Mouse (Mus musculus) right cerebral cortex, postnatal 36 days (tissue): ENCODE measurements around the gene 4930469K13Rik.
"Not testable (repeated sequence)": the region's sequence is repeated elsewhere in the genome, so short reads cannot be mapped to it uniquely, and the experiment has no call there.

ENCODE experiments used
- DNase-seq, 2 experiments: peaks; one replicate each; pipeline ENCODE4 v3.0.0; 2022; ENCODE audit warnings: low spot score in 2 of 2, mixed read lengths in 1 of 2

Gene 4930469K13Rik

DNA sequence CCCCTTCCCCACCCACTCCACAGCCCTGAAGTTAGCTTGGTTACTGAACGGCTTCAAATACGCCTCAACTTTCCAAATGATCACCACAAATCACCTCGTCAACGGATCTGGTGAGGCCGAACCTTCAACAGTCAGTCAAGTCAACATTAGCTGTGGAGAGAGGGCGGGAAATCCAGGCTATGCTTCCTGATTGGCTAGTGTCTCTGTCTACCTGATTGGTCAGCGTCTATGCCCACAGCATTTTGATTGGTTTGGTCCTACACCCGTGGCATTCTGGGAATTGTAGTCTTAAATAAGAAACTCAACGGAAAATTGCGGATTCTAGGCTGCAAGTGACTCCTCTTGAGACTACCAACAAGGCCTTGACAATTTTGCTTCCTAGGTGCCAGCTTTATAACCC lies at the start of gene 4930469K13Rik:
Gene 4930469K13Rik (minus strand): TSS at position 133 of the 400 bp plus-strand sequence.
- DNase-seq = no peak

DNA sequence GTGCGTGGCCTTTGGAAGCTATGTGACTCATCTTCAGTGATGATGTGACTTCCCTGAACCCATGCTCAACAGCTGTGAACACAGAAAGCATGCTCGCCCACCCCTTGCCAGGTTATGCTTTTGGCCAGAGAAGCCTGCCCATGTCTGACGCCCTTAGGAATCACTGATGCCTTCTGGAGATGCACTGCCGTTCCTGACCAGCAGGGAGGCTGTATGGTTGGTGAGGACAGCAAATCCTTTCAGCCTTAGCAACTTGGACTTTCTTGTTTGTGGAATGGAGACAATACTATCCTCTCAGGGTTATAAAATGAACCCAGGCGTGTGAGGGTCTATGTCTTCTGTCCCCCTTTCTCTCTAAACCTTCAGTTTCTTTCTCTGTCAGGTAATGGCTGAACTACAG lies 48.6 kb upstream of the 4930469K13Rik start:
- DNase-seq = no peak

DNA sequence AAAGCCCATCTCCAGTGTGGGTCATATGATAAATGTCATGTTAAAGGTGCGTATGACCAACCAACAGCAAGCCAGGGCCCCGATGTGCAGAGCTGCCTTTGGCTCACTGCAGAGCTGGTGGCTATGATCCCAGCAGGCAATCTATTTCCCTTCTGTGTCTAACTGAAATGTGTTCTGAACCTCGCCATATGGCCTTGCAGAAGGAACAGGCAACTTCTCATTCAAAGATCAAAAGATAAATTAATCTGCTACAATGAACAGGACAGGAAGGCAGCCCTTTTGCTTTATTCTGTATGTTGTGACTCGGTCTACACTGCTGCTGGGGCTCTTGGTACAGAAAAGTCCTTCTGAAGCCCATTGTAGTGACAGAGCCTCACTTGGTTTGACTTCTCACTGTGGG lies 46.1 kb upstream of the 4930469K13Rik start:
- DNase-seq = no peak

GRCm38 (mm10) chr11:34143984-34144383 lies 45.6 kb upstream of the 4930469K13Rik start:
- DNase-seq = no peak

GRCm38 (mm10) chr11:34139296-34139695 lies 40.9 kb upstream of the 4930469K13Rik start:
- DNase-seq = no peak

- DNase-seq = no peak
These were observed 30.1 kb upstream of the 4930469K13Rik start for GRCm38 (mm10) chr11:34128412-34128811.

- not testable (repeated sequence) for DNase-seq
These were observed 27.4 kb upstream of the 4930469K13Rik start for GRCm38 (mm10) chr11:34125727-34126126.

DNA sequence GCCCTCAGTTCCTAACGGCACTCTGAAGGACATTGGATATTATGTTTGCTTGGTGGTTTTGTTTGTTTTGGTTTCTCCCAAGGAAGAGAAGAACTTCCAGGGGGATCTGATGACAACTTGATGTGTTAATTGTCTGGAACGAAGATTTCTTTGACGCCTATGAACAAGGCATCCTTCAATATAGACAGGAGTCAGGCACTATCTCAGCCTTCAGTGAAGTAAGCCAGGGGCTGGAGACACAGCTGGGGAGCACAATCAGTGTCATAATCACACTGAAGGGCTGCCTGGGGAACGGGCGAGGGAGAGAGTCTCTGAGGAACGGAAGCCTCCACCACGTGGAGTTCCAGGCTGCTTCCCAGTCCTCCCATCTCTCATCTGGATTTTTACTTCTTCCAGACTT lies 26.5 kb upstream of the 4930469K13Rik start:
- DNase-seq = no peak

DNA sequence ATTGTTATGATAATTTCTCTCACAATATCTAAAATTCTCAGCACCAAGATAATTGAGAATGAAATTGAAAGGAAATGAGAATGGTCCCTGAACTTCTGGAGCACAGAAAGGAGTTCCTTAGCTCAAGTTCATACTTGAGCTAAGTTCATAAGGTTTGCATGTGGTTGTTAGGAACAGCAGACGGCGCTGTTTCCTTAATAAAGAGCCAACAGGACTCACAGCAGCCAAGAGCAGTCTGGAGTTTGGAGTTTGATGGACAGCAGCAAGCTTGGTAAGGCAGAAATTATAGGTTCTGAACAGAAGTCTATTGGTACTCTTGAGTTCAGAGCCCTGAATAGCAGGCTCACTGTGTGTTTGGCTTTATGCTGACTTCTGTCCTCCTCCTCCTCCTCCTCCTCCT lies 24.8 kb upstream of the 4930469K13Rik start:
- DNase-seq = peak in 1 of 2 experiments; percentile 7

- no peak for DNase-seq
These were observed 20.0 kb upstream of the 4930469K13Rik start for GRCm38 (mm10) chr11:34118319-34118718.

DNA sequence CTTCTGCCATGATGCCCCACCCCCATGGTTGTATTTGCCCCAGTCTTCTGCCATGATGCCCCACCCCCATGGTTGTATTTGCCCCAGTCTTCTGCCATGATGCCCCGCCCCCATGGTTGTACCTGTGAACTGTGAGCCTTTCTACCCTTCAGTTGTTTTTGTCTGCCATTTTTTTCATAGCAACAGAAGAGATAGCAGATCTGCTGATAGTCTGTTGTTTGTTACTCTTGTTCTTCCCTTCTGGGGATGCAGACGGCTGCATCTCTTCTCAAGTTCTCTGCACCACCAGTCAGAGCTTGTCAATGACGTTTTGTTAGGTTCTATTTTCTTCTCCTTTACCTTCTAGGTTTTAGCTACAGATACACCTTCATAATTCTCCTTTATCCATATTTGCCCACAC lies 19.2 kb upstream of the 4930469K13Rik start:
- no peak for DNase-seq

- DNase-seq = no peak
These were observed 18.3 kb upstream of the 4930469K13Rik start for GRCm38 (mm10) chr11:34116572-34117135.

DNA sequence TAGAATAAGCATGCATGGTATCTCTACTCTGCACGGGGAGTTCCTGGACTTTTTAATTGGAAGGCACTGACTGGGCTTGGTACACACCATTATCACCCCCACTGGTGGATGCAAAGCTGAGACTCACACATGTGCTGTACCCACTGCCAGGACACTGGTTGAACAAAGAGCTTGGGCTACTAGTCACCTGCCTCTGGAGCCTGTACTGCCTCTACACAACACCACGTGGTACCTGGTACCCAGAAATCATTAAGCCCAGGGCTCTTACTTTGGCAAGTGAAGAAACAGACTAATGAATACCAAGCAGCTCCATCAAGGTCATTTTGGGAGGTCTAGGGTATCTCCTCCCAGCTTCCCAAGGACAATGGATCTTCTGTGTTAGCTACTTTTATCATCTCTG lies 15.4 kb upstream of the 4930469K13Rik start:
- no peak for DNase-seq

DNA sequence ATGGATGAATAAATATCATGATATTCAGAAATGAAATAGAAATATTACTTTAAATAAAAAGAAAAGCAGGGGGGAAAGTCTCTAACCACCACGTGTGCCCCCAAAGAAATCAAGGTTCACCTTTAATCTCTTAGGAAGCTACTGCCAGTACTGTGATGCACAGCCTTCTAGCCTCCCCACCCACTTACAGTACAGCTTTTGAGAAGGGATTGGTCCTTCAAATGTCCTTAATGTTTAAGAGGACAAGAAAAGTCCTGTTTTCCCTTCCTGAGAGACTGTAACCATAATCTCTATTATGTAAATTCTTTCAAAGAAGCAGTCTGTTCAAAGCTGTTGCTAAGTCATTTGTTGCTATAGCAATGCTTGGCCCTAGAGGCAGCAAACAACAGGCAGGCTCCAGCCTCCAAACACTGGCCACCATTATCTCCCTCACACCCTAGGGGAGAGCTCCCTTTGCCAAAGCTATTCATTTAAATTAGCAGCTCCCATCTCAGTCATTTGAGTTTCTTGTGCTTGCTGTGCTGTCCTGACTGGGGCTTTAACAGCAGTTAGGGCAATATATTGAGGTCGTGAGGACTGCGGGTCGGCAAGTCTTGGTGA lies 14.5 kb upstream of the 4930469K13Rik start:
- DNase-seq = peak; percentile 13 to 16

DNA sequence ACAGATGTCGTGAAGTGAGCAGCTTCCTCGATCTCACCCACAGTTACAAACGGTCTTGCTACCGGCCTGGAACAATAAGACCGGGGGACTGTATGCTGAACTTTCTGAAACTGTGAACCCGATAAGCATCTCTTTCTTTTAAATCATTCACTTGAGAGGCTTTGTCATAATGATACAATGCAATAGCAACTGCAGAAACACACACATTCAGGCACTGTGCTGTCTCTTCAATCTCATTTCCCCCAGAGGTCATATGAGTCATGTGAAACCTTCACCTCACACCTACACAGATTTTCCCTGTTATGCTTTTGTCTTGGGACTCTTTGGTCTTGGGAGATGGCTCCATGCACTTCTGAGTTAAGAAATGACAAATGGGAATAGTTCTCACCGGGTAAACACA lies 13.6 kb upstream of the 4930469K13Rik start:
- no peak for DNase-seq

DNA sequence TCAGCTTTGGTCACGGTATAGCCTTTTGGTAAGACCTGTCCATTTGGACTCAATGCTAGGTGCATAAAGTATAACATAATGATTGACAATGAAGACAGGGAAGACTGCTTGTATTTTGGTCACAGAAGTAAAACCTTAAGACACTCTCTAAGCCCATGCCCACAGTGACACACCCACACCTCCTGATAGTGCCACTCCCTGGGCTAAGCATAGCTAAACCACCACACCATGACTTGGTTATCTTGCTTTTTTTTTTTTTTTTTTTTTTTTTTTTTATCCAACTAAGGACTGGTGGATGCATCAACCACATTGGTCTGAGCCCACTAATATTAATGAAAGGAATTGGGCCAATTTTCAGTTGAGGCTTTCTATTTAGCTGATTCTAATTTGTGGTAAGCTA lies 10.9 kb upstream of the 4930469K13Rik start:
- DNase-seq = no peak

DNA sequence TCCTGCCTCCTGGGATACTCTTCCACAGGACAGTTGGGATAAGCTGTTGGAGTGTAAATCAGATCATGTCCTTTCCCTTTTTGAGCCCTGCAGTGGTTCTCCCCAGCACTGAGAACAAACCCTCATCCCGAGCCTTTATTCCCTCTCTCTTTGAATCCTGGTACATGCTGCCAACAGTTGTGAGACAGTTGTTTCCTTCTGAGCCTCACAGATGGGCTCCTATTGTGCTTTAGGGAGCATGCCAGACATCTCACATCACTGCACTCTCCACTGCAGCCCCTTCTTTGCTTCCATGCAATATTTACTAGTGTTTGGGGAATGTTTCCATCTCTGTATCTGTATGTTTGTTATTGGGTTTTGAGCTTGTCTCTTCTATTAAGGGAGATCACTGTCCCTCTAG lies 6.6 kb upstream of the 4930469K13Rik start:
- no peak for DNase-seq

DNA sequence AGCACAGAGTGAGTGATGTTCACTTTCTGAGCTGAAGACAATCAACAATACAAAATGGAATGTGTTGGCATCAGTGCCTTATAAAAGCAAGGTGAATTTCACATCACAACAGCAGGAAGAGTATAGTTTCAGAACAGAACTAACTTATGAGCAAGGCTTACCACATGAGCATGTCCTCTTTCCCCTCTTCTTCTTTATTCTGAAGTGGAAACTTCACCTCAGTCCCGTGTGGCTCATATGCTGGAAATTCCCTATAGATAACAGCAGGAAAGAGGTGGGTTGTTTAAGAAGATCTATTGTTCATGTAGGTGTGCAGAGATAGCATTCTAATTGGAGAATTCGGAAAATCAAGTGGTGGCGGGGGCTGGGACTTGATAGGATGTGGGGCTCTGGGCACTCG lies 3.5 kb upstream of the 4930469K13Rik start:
- DNase-seq = no peak

DNA sequence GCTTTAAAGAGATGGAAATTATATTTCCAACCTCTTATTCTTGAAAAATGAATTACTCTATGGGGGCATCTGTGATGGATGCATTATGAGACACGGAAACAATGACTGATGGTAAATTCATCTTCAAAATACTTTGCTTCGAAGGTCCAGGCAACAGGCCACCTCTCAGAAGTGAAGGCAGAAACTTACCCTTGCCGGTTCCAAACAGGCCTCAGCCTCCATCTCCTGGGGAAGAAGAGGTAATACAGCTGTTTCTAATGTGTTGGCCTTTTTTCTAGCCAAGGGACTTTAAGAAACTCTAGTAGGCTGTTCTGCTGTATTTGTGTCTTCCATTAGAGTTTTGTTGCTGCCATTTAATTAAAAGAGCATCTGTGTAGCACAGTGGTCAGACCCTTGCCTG lies 11.3 kb downstream of the 4930469K13Rik start:
- DNase-seq = no peak

GRCm38 (mm10) chr11:34086164-34086751 lies 12.1 kb downstream of the 4930469K13Rik start:
- DNase-seq = no peak

- no peak for DNase-seq
These were observed 13.7 kb downstream of the 4930469K13Rik start for GRCm38 (mm10) chr11:34084639-34085038.

GRCm38 (mm10) chr11:34083795-34084194 lies 14.6 kb downstream of the 4930469K13Rik start:
- DNase-seq = no peak
